Mouse (Mus musculus): ENCODE data around the gene H2-Oa. TPM values are rescaled to one million over a fixed set of nuclear protein-coding genes. Genes with fewer than 3 reads are reported as not detected.
"Not testable (repeated sequence)": the region's sequence is repeated elsewhere in the genome, so short reads cannot be mapped to it uniquely, and the experiment has no call there.

Gene H2-Oa
- total RNA-seq, 2 experiments from 2014 or later, result 0.55 TPM; not detected in 1

DNA sequence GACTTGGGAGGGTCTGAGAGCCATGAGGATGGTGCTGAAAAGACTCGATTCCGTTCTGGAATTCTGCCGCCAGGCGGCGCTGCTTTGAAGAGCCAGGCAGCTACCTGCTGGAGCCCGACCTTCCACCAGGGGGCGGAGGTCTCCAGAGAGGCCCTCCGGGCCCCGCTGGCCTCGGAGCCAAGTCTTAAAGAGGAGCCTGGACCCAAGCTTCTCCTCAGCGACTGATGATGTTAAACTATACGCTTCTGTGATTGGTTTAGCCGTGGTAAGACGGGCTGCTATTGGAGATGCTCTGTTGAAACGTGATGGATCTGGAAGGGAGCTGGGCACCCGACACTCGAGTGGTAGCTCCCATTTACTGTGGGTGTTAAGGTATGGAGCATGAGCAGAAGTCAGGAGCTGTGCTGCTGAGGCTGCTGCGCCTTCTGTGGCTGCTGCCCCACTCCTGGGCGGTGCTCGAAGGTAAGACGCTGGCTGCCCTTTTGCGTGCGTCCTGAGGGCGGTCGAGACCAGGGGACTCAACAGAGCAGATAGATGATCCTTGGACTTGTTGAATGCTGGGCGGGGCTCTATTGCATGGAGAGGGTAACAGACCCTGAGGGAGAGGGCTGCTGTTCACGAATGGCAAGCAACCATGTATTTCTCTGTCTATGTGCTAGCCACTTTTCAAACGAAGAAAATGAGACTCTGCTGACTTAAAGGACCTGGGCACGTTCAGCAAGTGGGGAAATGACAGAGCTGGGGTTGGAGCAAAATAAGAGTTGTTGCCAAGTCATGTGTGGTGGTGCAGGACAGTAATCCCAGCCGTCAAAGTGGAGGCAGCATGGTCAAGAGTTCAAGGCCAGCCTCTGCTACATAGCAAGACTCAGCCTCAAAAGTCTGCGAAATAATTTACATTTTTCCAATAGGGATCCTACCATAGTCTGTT lies 43.4 kb downstream of the H2-Oa start:
- intact Hi-C loops (cut with DNase I), result no loop called here
- peak; percentile 97 to 98 for DNase-seq (ENCODE audit: extremely low spot score in 1 of 2, low spot score in 2 of 2)

DNA sequence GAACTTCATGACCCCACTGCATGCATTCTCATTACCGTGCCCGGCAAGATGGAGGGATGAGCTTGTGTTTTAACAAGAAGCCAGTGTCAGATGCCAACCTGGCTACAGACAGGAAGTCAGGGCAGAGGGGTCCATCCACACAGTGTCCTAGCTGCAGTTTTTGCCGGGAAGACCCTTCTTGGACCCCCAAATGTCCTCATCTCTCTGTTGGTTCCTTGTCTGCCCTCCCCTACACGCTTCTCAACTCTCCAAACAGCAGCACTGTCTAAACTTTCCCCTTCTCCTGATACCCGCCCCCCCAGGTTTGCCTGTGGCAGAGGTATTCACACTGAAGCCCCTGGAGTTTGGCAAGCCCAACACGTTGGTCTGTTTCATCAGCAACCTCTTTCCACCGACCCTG lies 45.5 kb downstream of the H2-Oa start:
- intact Hi-C loops (cut with DNase I), result no loop called here
- DNase-seq (ENCODE audit: extremely low spot score in 1 of 2, low spot score in 2 of 2), result no peak

DNA sequence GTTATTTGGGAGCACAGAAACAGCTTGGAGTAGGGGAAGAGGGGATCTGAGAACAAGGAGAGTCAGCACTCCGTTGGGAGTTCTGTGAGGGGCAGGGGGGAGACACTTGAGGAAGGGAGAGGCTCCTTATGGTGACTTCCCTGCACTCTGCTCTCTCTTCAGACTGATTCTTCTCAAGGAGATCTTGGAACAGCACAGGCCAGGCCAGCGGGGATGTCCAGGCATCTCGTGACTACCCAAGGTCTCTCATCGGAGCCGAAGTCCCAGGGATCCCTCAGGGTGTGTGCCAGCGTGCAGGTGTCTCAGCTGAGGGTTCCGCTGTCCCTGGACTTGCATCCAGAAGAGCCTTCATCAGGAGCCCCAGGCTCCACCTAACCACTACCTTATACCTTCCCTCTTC lies 46.5 kb downstream of the H2-Oa start:
- no peak for DNase-seq (ENCODE audit: extremely low spot score in 1 of 2, low spot score in 2 of 2)
- intact Hi-C loops (cut with DNase I), result no loop called here

DNA sequence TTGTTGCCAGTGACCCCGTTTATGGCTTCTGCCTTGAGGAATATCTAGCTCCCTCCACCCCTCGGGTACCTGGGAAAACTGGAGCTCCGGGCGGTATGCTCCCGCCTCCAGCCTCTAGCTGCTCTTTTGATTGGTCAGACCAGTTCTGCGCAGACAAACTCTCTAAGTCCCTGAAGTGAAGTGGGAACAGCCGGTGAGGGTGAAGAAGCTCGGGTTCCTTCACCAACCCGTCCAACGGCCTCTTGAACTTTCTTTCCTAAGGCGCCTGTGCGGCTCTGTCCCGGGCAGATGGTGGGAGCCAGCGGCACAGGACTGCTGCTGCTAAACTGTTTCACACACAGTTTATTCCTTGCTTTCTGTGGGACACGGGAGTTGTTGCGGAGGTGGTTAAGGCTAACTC lies 47.3 kb downstream of the H2-Oa start:
- DNase-seq (ENCODE audit: extremely low spot score in 1 of 2, low spot score in 2 of 2), result no peak
- intact Hi-C loops (cut with DNase I), result no loop called here

DNA sequence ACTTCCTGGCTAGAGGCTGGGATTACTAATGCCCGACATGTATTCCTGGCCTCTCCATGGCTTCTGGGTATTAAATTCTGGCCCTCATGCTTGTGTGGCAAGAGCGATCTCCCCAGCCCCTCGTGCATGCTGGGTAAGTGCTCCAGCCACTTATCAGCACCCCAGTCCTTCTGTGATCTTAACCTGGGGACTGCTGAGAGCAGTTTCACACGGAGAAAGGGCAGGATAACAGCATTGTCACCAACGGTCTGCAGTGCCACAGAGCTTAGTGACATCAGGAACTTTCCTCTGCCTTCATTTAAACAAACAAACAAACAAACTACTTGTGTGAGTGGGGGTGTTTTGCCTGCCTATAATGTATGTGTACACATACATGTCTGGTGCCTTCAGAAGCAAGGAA lies 48.1 kb downstream of the H2-Oa start:
- DNase-seq (ENCODE audit: extremely low spot score in 1 of 2, low spot score in 2 of 2), result no peak
- intact Hi-C loops (cut with DNase I), result no loop called here

DNA sequence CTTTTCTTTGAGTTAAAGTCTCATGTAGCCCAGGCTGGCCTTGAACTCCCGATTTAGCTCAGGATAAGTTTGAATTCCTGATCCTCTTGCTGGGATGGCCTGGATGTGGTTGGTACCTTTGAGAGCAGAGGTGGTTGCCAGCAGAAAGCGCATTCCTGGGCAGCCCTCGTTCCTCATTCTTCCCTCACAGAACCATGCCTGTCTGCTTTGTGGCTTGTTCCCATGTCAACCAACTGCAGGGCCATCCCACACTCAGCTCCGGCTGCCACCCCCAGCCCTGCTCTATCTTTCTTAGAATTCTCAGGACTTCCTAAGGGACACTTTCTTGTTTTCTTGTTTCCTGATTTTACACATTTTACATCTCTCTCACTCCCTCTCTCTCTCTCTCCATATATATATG lies 49.3 kb downstream of the H2-Oa start:
- DNase-seq (ENCODE audit: extremely low spot score in 1 of 2, low spot score in 2 of 2), result no peak
- intact Hi-C loops (cut with DNase I), result no loop called here

DNA sequence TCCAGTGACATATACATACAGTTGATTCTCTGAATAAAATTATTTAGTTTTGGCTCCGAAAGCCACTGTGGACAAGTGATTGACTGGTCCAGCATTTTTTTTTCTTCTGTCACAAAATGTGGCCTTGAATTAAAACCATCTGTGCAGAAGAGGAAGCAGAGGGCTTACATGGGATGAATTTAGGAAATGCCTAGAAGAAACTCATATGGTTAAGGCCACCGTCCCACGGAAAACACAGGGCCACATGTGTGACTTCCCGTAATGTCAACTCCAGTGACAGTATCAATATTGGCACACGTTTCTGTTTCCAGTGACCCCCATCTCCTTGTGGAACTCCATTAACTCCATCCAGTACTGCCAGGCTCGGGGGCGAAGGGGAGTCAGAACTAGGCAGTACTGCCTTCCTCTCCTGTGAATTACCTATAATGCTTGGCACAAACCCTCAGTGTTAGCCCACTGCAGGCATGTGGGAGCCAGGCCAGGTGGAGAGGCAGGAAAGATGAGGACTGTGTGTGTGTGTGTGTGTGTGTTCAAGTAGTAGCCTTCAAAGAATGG lies 50.4 kb downstream of the H2-Oa start:
- DNase-seq (ENCODE audit: extremely low spot score in 1 of 2, low spot score in 2 of 2), result no peak
- intact Hi-C loops (cut with DNase I), result no loop called here

DNA sequence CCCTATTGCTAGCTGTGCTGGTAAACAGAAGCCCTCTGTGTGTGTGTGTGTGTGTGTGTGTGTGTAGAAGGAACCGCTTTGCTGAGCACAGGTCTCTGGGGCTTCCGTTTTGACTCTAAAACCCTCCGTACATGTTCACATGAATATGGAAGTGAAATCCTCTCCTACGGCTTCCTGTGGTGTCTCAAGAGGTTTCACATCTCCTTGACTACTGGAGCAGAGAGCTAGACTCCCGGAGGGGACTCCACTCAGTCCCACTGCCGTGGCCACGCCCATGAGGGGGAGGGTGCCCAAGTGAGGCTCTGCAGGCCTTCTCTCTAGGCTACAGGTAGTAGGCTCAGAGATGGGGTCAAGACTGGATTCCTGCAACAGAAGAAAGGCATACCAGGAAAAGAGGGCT lies 50.9 kb downstream of the H2-Oa start, which contains the start of gene H2-DMb2:
TSS of gene H2-DMb2 (plus strand) at position 275 of the 400 bp plus-strand sequence.
- DNase-seq (ENCODE audit: extremely low spot score in 1 of 2, low spot score in 2 of 2), result peak in 1 of 2 experiments; percentile 81

DNA sequence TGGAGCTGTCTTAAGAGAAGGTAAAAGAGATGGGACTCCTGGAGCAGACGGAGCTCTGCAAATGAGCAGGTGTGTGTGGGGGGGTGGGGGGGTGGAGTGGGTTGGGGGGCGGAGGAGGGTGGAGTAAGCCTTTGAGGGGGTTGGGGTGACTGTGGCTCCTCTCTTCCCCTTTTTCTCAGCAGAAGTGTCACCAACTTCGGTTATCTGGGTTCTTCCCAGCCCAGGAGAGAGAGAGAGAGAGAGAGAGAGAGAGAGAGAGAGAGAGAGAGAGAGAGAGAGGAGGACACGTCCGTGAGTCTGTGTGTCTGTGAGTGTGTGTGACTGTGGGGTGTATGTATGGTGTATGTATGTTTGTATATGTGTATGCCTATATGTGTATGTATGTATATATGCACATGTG lies 51.3 kb downstream of the H2-Oa start:
- intact Hi-C loops (cut with DNase I), result no loop called here
- DNase-seq (ENCODE audit: extremely low spot score in 1 of 2, low spot score in 2 of 2), result no peak

More for the DNA sequence above, 50.9 kb downstream of the H2-Oa start, which contains the start of gene H2-DMb2:
- intact Hi-C loops (cut with DNase I), result no loop called here

DNA sequence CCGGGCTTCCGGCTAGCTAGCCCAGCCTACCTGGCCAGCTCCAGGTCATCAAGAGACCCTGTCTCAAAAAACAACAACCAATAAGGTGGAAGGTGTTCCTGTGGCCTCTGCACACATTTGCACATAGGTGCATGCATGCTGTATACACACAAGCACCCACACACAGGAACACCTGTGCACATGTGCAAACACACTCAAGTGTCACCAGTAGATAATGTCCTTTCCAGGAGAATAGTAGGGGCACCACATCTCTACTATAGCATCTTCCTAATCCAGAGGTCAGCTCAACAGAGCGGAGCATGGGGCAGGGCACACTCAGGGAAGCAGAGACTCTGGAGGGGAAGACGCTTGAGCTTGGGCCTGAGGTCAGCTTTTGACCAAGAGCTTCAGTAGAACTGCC lies 52.1 kb downstream of the H2-Oa start:
- intact Hi-C loops (cut with DNase I); DNase-seq (ENCODE audit: extremely low spot score in 1 of 2, low spot score in 2 of 2): not testable (repeated sequence)

Other genes with a start within 250 kb of the H2-Oa start
- gene Cd320, start 249.2 kb upstream of the H2-Oa start, total RNA-seq (2021), result 10 to 100 TPM; 24.1 to 26.4 TPM
- not detected for gene Gm7029, start 218.5 kb upstream of the H2-Oa start, total RNA-seq (2021)
- gene Kifc1, start 201.7 kb upstream of the H2-Oa start, total RNA-seq (2021), result 1 to 10 TPM; 3.9 to 7.1 TPM
- 1 to 10 TPM; 1.2 TPM for gene Platr17, start 187.2 kb upstream of the H2-Oa start, total RNA-seq (2021)
- 10 to 100 TPM; 26.5 to 28.1 TPM for gene Daxx, start 182.9 kb upstream of the H2-Oa start, total RNA-seq (2021)
- gene Tapbp, start 176.4 kb upstream of the H2-Oa start, total RNA-seq (2021), result 10 to 100 TPM; 33.0 to 34.7 TPM
- 10 to 100 TPM; 35.0 to 35.8 TPM for gene Zbtb22, start 176.4 kb upstream of the H2-Oa start, total RNA-seq (2021)
- gene Rgl2, start 162.8 kb upstream of the H2-Oa start, total RNA-seq (2021), result 10 to 100 TPM; 67.1 to 68.4 TPM
- 10 to 100 TPM; 89.2 to 96.1 TPM for gene Pfdn6, start 152.0 kb upstream of the H2-Oa start, total RNA-seq (2021)
- 10 to 100 TPM; 20.5 to 20.9 TPM for gene Wdr46, start 151.7 kb upstream of the H2-Oa start, total RNA-seq (2021)
- gene B3galt4, start 140.9 kb upstream of the H2-Oa start, total RNA-seq (2021), result 1 to 10 TPM; 5.2 to 9.8 TPM
- 10 to 100 TPM; 71.3 to 77.5 TPM for gene Vps52, start 136.5 kb upstream of the H2-Oa start, total RNA-seq (2021)
- 100 to 1,000 TPM; 440 to 443 TPM for gene Rps18, start 136.3 kb upstream of the H2-Oa start, total RNA-seq (2021)
- 10 to 100 TPM; 10.6 to 11.8 TPM for gene H2-K1, start 92.0 kb upstream of the H2-Oa start, total RNA-seq (2021)
- gene Ring1, start 67.7 kb upstream of the H2-Oa start, total RNA-seq (2021), result 10 to 100 TPM; 23.2 to 24.9 TPM
- gene H2-Ke6, start 64.3 kb upstream of the H2-Oa start, total RNA-seq (2021), result 10 to 100 TPM; 29.7 to 32.0 TPM
- 100 to 1,000 TPM in 1 of 2 experiments, 10 to 100 TPM in 1; 90.7 to 101 TPM for gene Slc39a7, start 60.7 kb upstream of the H2-Oa start, total RNA-seq (2021)
- gene Rxrb, start 60.5 kb upstream of the H2-Oa start, total RNA-seq (2021), result 10 to 100 TPM; 74.8 to 78.7 TPM
- 10 to 100 TPM; 12.2 to 14.3 TPM for gene Col11a2, start 52.9 kb upstream of the H2-Oa start, total RNA-seq (2021)
- gene H2-DMa, start 27.2 kb downstream of the H2-Oa start, total RNA-seq (2021), result 10 to 100 TPM; 26.6 to 27.7 TPM
- gene Brd2, start 30.3 kb downstream of the H2-Oa start, total RNA-seq (2021), result 100 to 1,000 TPM; 266 to 271 TPM
- 1 to 10 TPM in 1 of 2 experiments, under 1 TPM in 1; 0.99 to 1.4 TPM for gene H2-DMb2, start 51.0 kb downstream of the H2-Oa start, total RNA-seq (2021)
- gene H2-DMb1, start 60.7 kb downstream of the H2-Oa start, total RNA-seq (2021), result 1 to 10 TPM; 1.2 to 1.8 TPM
- gene Tap1, start 95.2 kb downstream of the H2-Oa start, total RNA-seq (2021), result 1 to 10 TPM; 2.7 to 3.3 TPM
- gene Psmb9, start 95.4 kb downstream of the H2-Oa start, total RNA-seq (2021), result 1 to 10 TPM in 1 of 2 experiments, under 1 TPM in 1; 0.66 to 2.2 TPM
- gene Psmb8, start 105.4 kb downstream of the H2-Oa start, total RNA-seq (2021), result 1 to 10 TPM; 1.7 TPM
- gene Tap2, start 111.2 kb downstream of the H2-Oa start, total RNA-seq (2021), result 1 to 10 TPM; 2.6 to 3.0 TPM
- under 1 TPM in 1 of 2 experiments, not detected in 1; 0.39 TPM for gene H2-Ob, start 146.6 kb downstream of the H2-Oa start, total RNA-seq (2021)
- 1 to 10 TPM; 1.3 to 1.4 TPM for gene H2-Ab1, start 165.3 kb downstream of the H2-Oa start, total RNA-seq (2021)
- under 1 TPM; 0.71 TPM for gene H2-Aa, start 195.5 kb downstream of the H2-Oa start, total RNA-seq (2021)
- gene H2-Eb1, start 213.5 kb downstream of the H2-Oa start, total RNA-seq (2021), result 1 to 10 TPM; 1.0 to 1.4 TPM
- gene H2-Eb2, start 233.3 kb downstream of the H2-Oa start, total RNA-seq (2021), result not detected